Mouse (Mus musculus) liver, postnatal 0 days (tissue): ENCODE data around the gene Mlh3.

Experiments
- CTCF ChIP-seq: sonication (generic); IDR thresholded peaks from 2 replicates; pipeline ENCODE4 v1.5.1; 2016; ENCODE audit warnings: antibody characterized with exemption, low read depth
- EP300 ChIP-seq: IDR thresholded peaks from 2 replicates; pipeline ENCODE4 v1.6.1; 2016; ENCODE audit warnings: antibody characterized with exemption, low read depth, mild to moderate bottlenecking

GRCm38 (mm10) chr12:85252083-85252482, 18.3 kb downstream of the Mlh3 start:
- TF ChIP-seq CTCF (no peak), EP300 (no peak)
